8 mouse cellular contexts compared by ENCODE assay signal in the genomic region with DNA sequence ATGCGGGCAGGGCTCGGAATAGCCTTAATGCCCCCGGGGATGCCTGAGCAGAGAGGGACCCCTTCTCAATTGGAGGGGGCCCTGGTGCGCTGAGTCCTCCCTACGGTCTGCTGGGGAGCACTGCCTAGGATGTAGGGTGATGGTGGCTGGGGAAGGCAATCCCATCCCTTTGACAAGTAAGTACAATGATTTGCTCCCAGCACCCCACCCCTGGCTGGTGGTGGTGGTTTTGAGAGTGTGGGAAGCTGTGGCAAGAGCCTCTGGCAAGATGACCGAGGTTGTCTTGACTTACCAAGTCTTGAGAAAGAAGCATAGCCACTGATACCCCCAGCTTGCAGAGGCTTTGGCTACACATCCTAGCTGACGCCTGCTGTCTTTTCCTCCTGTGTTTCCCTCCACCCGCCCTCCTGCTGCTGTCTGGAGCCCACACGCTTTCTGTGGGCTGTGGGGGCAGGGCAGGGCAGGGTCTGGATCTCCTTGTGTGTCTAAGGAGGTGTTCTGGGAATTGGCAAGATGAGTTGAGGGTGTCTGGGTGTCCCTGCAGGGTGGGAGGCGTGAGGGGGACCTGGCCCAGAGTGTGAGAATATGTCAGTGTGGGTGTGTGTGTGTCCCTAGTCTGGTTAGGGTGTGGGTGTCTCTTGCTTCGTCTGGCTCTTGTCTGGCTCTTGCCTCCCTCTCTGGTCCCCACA. TPM values are rescaled to one million over a fixed set of nuclear protein-coding genes. Genes with fewer than 3 reads are reported as not detected.
DNase-seq lines count a peak whose midpoint lies in the region; ATAC-seq and TF ChIP-seq lines count a peak whose summit lies in the region.

No protein-coding gene starts in this region.

- H3K4me2 ChIP-seq in forebrain, embryonic 12.5 days: peak overlapping the region; percentile 93
- H3K4me2 ChIP-seq in forebrain, embryonic 16.5 days (ENCODE audit: low read length): no peak overlapping the region
- H3K4me2 ChIP-seq in heart, embryonic 11.5 days: peak overlapping the region; percentile 75
- peak overlapping the region; percentile 90 for H3K4me2 ChIP-seq in limb, embryonic 14.5 days (replicated peaks; ENCODE audit: low read depth, low read length, severe bottlenecking)
- H3K4me2 ChIP-seq in stomach, embryonic 16.5 days (ENCODE audit: low read depth, low read length): peak overlapping the region; percentile 89

- peaks cover 28% of the 10 kb centered on the region for H3K27me3 ChIP-seq in forebrain, embryonic 12.5 days
- H3K27me3 ChIP-seq in forebrain, embryonic 16.5 days (replicated peaks; ENCODE audit: control insufficient read depth, insufficient read depth, low read length): peaks cover 9% of the 10 kb centered on the region; the same call in 1 of the 2 replicates
- H3K27me3 ChIP-seq in heart, embryonic 11.5 days (ENCODE audit: control insufficient read depth, insufficient read depth, low read length): no peaks in the 10 kb centered on the region
- H3K27me3 ChIP-seq in limb, embryonic 14.5 days (ENCODE audit: control insufficient read depth, insufficient read depth, low read length): no peaks in the 10 kb centered on the region
- H3K27me3 ChIP-seq in stomach, embryonic 16.5 days (ENCODE audit: control insufficient read depth, insufficient read depth, low read length): no peaks in the 10 kb centered on the region

- 0 out of 2 replicates have a peak overlapping the region, but pooled peaks have one; percentile 36 for H3K9ac ChIP-seq in forebrain, embryonic 12.5 days
- no peak overlapping the region for H3K9ac ChIP-seq in forebrain, embryonic 16.5 days (replicated peaks; ENCODE audit: low read depth, low read length)
- peak overlapping the region; percentile 77 for H3K9ac ChIP-seq in heart, embryonic 11.5 days (ENCODE audit: low read depth, low read length)
- peak overlapping the region; percentile 34; the same call in 1 of the 2 replicates for H3K9ac ChIP-seq in limb, embryonic 14.5 days (ENCODE audit: low read depth, low read length, severe bottlenecking)
- peak overlapping the region; percentile 92 for H3K9ac ChIP-seq in stomach, embryonic 16.5 days (ENCODE audit: low read length)

- no peak overlapping the region for H3K4me3 ChIP-seq in forebrain, embryonic 12.5 days (replicated peaks)
- no peak overlapping the region for H3K4me3 ChIP-seq in forebrain, embryonic 16.5 days (replicated peaks; ENCODE audit: low read length)
- H3K4me3 ChIP-seq in heart, embryonic 11.5 days (ENCODE audit: low read depth, low read length): peak overlapping the region; percentile 63
- peak overlapping the region; percentile 75 for H3K4me3 ChIP-seq in limb, embryonic 14.5 days (replicated peaks; ENCODE audit: low read length)
- peak overlapping the region; percentile 88 for H3K4me3 ChIP-seq in stomach, embryonic 16.5 days (replicated peaks; ENCODE audit: low read length)

- no peaks in the 10 kb centered on the region for H3K9me3 ChIP-seq in forebrain, embryonic 12.5 days
- H3K9me3 ChIP-seq in forebrain, embryonic 16.5 days (ENCODE audit: control insufficient read depth, low read length): no peaks in the 10 kb centered on the region
- H3K9me3 ChIP-seq in heart, embryonic 11.5 days (replicated peaks; ENCODE audit: control insufficient read depth, low read length): no peaks in the 10 kb centered on the region
- H3K9me3 ChIP-seq in limb, embryonic 14.5 days (ENCODE audit: control insufficient read depth, low read length): no peaks in the 10 kb centered on the region
- no peaks in the 10 kb centered on the region for H3K9me3 ChIP-seq in stomach, embryonic 16.5 days (replicated peaks; ENCODE audit: control insufficient read depth, low read length)

- peak overlapping the region; percentile 88 for H3K27ac ChIP-seq in forebrain, embryonic 12.5 days
- H3K27ac ChIP-seq in forebrain, embryonic 16.5 days (ENCODE audit: low read length): no peak overlapping the region
- H3K27ac ChIP-seq in heart, embryonic 11.5 days (ENCODE audit: low read depth, low read length): peak overlapping the region; percentile 100
- peak overlapping the region; percentile 86 for H3K27ac ChIP-seq in limb, embryonic 14.5 days (replicated peaks; ENCODE audit: low read depth, low read length)
- H3K27ac ChIP-seq in stomach, embryonic 16.5 days (ENCODE audit: low read length): peak overlapping the region; percentile 99

- H3K4me1 ChIP-seq in forebrain, embryonic 12.5 days: peaks cover 90% of the 10 kb centered on the region
- H3K4me1 ChIP-seq in forebrain, embryonic 16.5 days (replicated peaks; ENCODE audit: control insufficient read depth, insufficient read depth, low read length): peaks cover 79% of the 10 kb centered on the region
- peaks cover 89% of the 10 kb centered on the region for H3K4me1 ChIP-seq in heart, embryonic 11.5 days (ENCODE audit: control insufficient read depth, insufficient read depth, low read length)
- peaks cover 86% of the 10 kb centered on the region for H3K4me1 ChIP-seq in limb, embryonic 14.5 days (ENCODE audit: control insufficient read depth, insufficient read depth, low read length)
- H3K4me1 ChIP-seq in stomach, embryonic 16.5 days (ENCODE audit: control insufficient read depth, insufficient read depth, low read length): peaks cover 80% of the 10 kb centered on the region

- H3K36me3 ChIP-seq in forebrain, embryonic 12.5 days (replicated peaks): no peaks in the 10 kb centered on the region
- no peaks in the 10 kb centered on the region for H3K36me3 ChIP-seq in forebrain, embryonic 16.5 days (ENCODE audit: control insufficient read depth, insufficient read depth)
- no peaks in the 10 kb centered on the region for H3K36me3 ChIP-seq in heart, embryonic 11.5 days (ENCODE audit: control insufficient read depth, insufficient read depth, low read length)
- H3K36me3 ChIP-seq in limb, embryonic 14.5 days (ENCODE audit: control insufficient read depth, insufficient read depth, low read length): 0 out of 2 replicates have a peak, but pooled peaks cover 3% of the 10 kb centered on the region
- no peaks in the 10 kb centered on the region for H3K36me3 ChIP-seq in stomach, embryonic 16.5 days (ENCODE audit: control insufficient read depth, insufficient read depth, low read length)

- ATAC-seq in forebrain, embryonic 12.5 days (ENCODE audit: low FRiP score): no peak
- no peak for ATAC-seq in forebrain, embryonic 16.5 days
- ATAC-seq in heart, embryonic 11.5 days (replicated peaks; ENCODE audit: insufficient number of reproducible peaks, low FRiP score, low TSS enrichment): no peak
- no peak for ATAC-seq in limb, embryonic 14.5 days (ENCODE audit: low FRiP score, low read depth)
- peak; percentile 2; the same call in 1 of the 2 replicates for ATAC-seq in stomach, embryonic 16.5 days (ENCODE audit: insufficient read depth, low FRiP score)

- DNase-seq in right cerebral cortex, adult 2 months (ENCODE audit: low spot score in 2 of 2): peak; percentile 65 to 68
- DNase-seq in right cerebral cortex, postnatal 10 days (ENCODE audit: low spot score in 2 of 2): no peak
- DNase-seq in limb, embryonic 14.5 days (ENCODE audit: low spot score): no peak
- DNase-seq in spleen, postnatal 4 days (ENCODE audit: low spot score in 2 of 2): no peak

- no peak for TF ChIP-seq POLR2A in limb, embryonic 14.5 days (IDR thresholded peaks at IDR 0.05; ENCODE audit: borderline replicate concordance, extremely low read depth, insufficient read depth, insufficient read length)

- 55% methylated on average over 11 of the region's 11 CpGs for WGBS in forebrain, embryonic 12.5 days
- WGBS in forebrain, embryonic 16.5 days: 51% methylated on average over 11 of the region's 11 CpGs
- 39% methylated on average over 11 of the region's 11 CpGs for WGBS in heart, embryonic 11.5 days (ENCODE audit: insufficient replicate concordance)
- 41% methylated on average over 11 of the region's 11 CpGs for WGBS in limb, embryonic 14.5 days
- 38% methylated on average over 11 of the region's 11 CpGs for WGBS in stomach, embryonic 16.5 days

RNA-seq across cellular contexts. Expression of a gene that starts 12.5 kb away (rescaled TPM):
- polyA plus RNA-seq in forebrain, embryonic 12.5 days (2016; fragmentation: Nextera tagmentation; extraction: Ambion mirVana): 14.0 and 16.4 TPM in 2 replicates
- polyA plus RNA-seq in forebrain, embryonic 16.5 days (2015; fragmentation: Nextera tagmentation; extraction: Ambion mirVana): 9.5 and 10.6 TPM in 2 replicates
- 34.9 and 36.6 TPM in 2 replicates for polyA plus RNA-seq in heart, embryonic 11.5 days (2014; fragmentation: Nextera tagmentation; extraction: Ambion mirVana)
- polyA plus RNA-seq in limb, embryonic 14.5 days (2012; rRNA removed): 39.8 and 57.0 TPM in 2 replicates
- 52.4 and 58.3 TPM in 2 replicates for polyA plus RNA-seq in limb, embryonic 14.5 days (2014; fragmentation: Nextera tagmentation; extraction: Ambion mirVana)
- 28.8 and 30.1 TPM in 2 replicates for polyA plus RNA-seq in stomach, embryonic 16.5 days (2015; fragmentation: Nextera tagmentation; extraction: Ambion mirVana)

RNA-seq across cellular contexts. Expression of a gene that starts 32.5 kb away (rescaled TPM):
- 38.0 and 43.1 TPM in 2 replicates for polyA plus RNA-seq in forebrain, embryonic 12.5 days (2016; fragmentation: Nextera tagmentation; extraction: Ambion mirVana)
- 10.3 and 10.9 TPM in 2 replicates for polyA plus RNA-seq in forebrain, embryonic 16.5 days (2015; fragmentation: Nextera tagmentation; extraction: Ambion mirVana)
- 33.6 and 34.0 TPM in 2 replicates for polyA plus RNA-seq in heart, embryonic 11.5 days (2014; fragmentation: Nextera tagmentation; extraction: Ambion mirVana)
- 13.1 and 15.6 TPM in 2 replicates for polyA plus RNA-seq in limb, embryonic 14.5 days (2012; rRNA removed)
- 25.2 and 25.8 TPM in 2 replicates for polyA plus RNA-seq in limb, embryonic 14.5 days (2014; fragmentation: Nextera tagmentation; extraction: Ambion mirVana)
- 26.9 and 28.1 TPM in 2 replicates for polyA plus RNA-seq in stomach, embryonic 16.5 days (2015; fragmentation: Nextera tagmentation; extraction: Ambion mirVana)

RNA-seq across cellular contexts. Expression of a gene that starts 42.7 kb away (rescaled TPM):
- polyA plus RNA-seq in forebrain, embryonic 12.5 days (2016; fragmentation: Nextera tagmentation; extraction: Ambion mirVana): 0.24 and 0.47 TPM in 2 replicates
- 0.51 and 1.0 TPM in 2 replicates for polyA plus RNA-seq in forebrain, embryonic 16.5 days (2015; fragmentation: Nextera tagmentation; extraction: Ambion mirVana)
- polyA plus RNA-seq in heart, embryonic 11.5 days (2014; fragmentation: Nextera tagmentation; extraction: Ambion mirVana): 1.3 and 1.5 TPM in 2 replicates
- polyA plus RNA-seq in limb, embryonic 14.5 days (2012; rRNA removed): 1.3 and 2.2 TPM in 2 replicates
- 0.41 and 0.45 TPM in 2 replicates for polyA plus RNA-seq in limb, embryonic 14.5 days (2014; fragmentation: Nextera tagmentation; extraction: Ambion mirVana)
- 0.44 TPM in 1 of 2 replicates, not detected in the other for polyA plus RNA-seq in stomach, embryonic 16.5 days (2015; fragmentation: Nextera tagmentation; extraction: Ambion mirVana)

Comparison
In these comparisons a context has a peak if more than half of its experiments do, and no peak if none do; other contexts are left out.
1. DNase-seq: peak in right cerebral cortex, adult 2 months (2 of 2); none in right cerebral cortex, postnatal 10 days (0 of 2), limb, embryonic 14.5 days (single experiment) and spleen, postnatal 4 days (0 of 2).
2. H3K4me3 ChIP-seq: peak in heart, embryonic 11.5 days (single experiment), limb, embryonic 14.5 days (single experiment) and stomach, embryonic 16.5 days (single experiment); none in forebrain, embryonic 12.5 days (single experiment) and forebrain, embryonic 16.5 days (single experiment).